Mouse (Mus musculus): ENCODE results near the gene Rph3al. TPM values are rescaled to one million over a fixed set of nuclear protein-coding genes. Genes with fewer than 3 reads are reported as not detected.

The Rph3al gene
- total RNA-seq, 1 experiment: 0.71 TPM

- no peak overlapping the region for H3K27ac ChIP-seq (ENCODE audit: insufficient read depth, low read depth, low read length, poor library complexity, severe bottlenecking)
- no peaks in the 10 kb centered on the region for H3K4me1 ChIP-seq (ENCODE audit: control insufficient read depth in 2 of 2, insufficient read depth in 2 of 2, low read length in 2 of 2, poor library complexity in 1 of 2)
- in situ Hi-C loops (cut with MboI; ENCODE audit: low sequenced_read_pairs in 2 of 2, unreplicated experiment in 2 of 2): no loop called here
- H3K9ac ChIP-seq (ENCODE audit: insufficient read depth, low read depth, low read length, poor library complexity, severe bottlenecking): no peak overlapping the region
- no peak for DNase-seq (ENCODE audit: low read depth, low spot score)
- TF ChIP-seq ZNF384 (IDR thresholded peaks at IDR 0.05; ENCODE audit: low read depth, low read length): no peak
- TF ChIP-seq ZC3H11A (IDR thresholded peaks at IDR 0.05; ENCODE audit: borderline replicate concordance, low read depth, low read length): no peak
- TF ChIP-seq CHD2 (IDR thresholded peaks at IDR 0.05; ENCODE audit: low read depth, low read length): no peak
- no peak for TF ChIP-seq HCFC1 (IDR thresholded peaks at IDR 0.05; ENCODE audit: borderline replicate concordance, insufficient read depth, low read length)
- no peak for TF ChIP-seq MAFK (IDR thresholded peaks at IDR 0.05; ENCODE audit: insufficient read depth, low read depth, low read length)
- no peak overlapping the region for H3K4me3 ChIP-seq (ENCODE audit: insufficient read depth in 1 of 2, low read depth in 1 of 2, low read length in 2 of 2, poor library complexity in 1 of 2, severe bottlenecking in 1 of 2)
- no peaks in the 10 kb centered on the region for H3K9me3 ChIP-seq (ENCODE audit: control insufficient read depth, insufficient read depth, low read depth, low read length)
- no peaks in the 10 kb centered on the region for H3K36me3 ChIP-seq (ENCODE audit: control insufficient read depth, insufficient read depth, low read length, poor library complexity, severe bottlenecking)
These were observed 127.7 kb downstream of the Rph3al start for GRCm38 (mm10) chr11:75810526-75810925.

DNA sequence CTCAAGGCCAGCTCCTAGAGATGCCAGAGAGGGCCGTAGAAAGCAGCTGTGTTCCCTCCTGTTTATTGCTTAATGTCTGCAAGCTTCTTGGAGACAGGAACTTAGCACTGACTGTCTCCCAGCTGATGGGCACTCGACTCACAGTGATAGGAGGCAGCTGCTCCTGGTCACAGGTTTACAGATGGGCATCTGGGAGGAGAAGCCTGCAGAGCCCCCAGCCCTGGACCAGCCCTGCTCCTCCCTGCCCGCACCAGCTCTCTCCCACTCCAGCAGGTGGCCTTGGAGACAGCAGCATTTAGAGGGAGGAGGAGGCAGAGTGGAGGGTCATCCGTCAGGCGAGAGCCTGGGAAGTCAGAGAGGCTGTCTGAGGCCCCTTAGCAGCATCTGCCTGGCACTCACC lies 130.7 kb downstream of the Rph3al start:
- Histone ChIP-seq H3K4me1 (ENCODE audit: control insufficient read depth in 2 of 2, insufficient read depth in 2 of 2, low read length in 2 of 2, poor library complexity in 1 of 2) (peaks cover 3% of the 10 kb centered on the region in 2 experiments; a peak in 2 of 4 replicates), H3K27ac (ENCODE audit: insufficient read depth, low read depth, low read length, poor library complexity, severe bottlenecking) (no peak overlapping the region), H3K4me3 (ENCODE audit: insufficient read depth in 1 of 2, low read depth in 1 of 2, low read length in 2 of 2, poor library complexity in 1 of 2, severe bottlenecking in 1 of 2) (no peak overlapping the region), H3K9ac (ENCODE audit: insufficient read depth, low read depth, low read length, poor library complexity, severe bottlenecking) (no peak overlapping the region), H3K9me3 (ENCODE audit: control insufficient read depth, insufficient read depth, low read depth, low read length) (no peaks in the 10 kb centered on the region), H3K36me3 (ENCODE audit: control insufficient read depth, insufficient read depth, low read length, poor library complexity, severe bottlenecking) (no peaks in the 10 kb centered on the region)
- no peak for DNase-seq (ENCODE audit: low read depth, low spot score)
- in situ Hi-C loops (cut with MboI; ENCODE audit: low sequenced_read_pairs in 2 of 2, unreplicated experiment in 2 of 2): no loop called here
- no peak for TF ChIP-seq HCFC1 (IDR thresholded peaks at IDR 0.05; ENCODE audit: borderline replicate concordance, insufficient read depth, low read length)
- no peak for TF ChIP-seq CHD2 (IDR thresholded peaks at IDR 0.05; ENCODE audit: low read depth, low read length)
- no peak for TF ChIP-seq ZNF384 (IDR thresholded peaks at IDR 0.05; ENCODE audit: low read depth, low read length)
- no peak for TF ChIP-seq MAFK (IDR thresholded peaks at IDR 0.05; ENCODE audit: insufficient read depth, low read depth, low read length)
- TF ChIP-seq ZC3H11A (IDR thresholded peaks at IDR 0.05; ENCODE audit: borderline replicate concordance, low read depth, low read length): no peak

- no peak for TF ChIP-seq ZC3H11A (IDR thresholded peaks at IDR 0.05; ENCODE audit: borderline replicate concordance, low read depth, low read length)
- no peak for TF ChIP-seq ZNF384 (IDR thresholded peaks at IDR 0.05; ENCODE audit: low read depth, low read length)
- no peak for TF ChIP-seq CHD2 (IDR thresholded peaks at IDR 0.05; ENCODE audit: low read depth, low read length)
- TF ChIP-seq HCFC1 (IDR thresholded peaks at IDR 0.05; ENCODE audit: borderline replicate concordance, insufficient read depth, low read length): no peak
- no peak for TF ChIP-seq MAFK (IDR thresholded peaks at IDR 0.05; ENCODE audit: insufficient read depth, low read depth, low read length)
- Histone ChIP-seq H3K4me1 (ENCODE audit: control insufficient read depth in 2 of 2, insufficient read depth in 2 of 2, low read length in 2 of 2, poor library complexity in 1 of 2) (peaks cover 7 to 20% of the 10 kb centered on the region in 2 experiments), H3K36me3 (ENCODE audit: control insufficient read depth, insufficient read depth, low read length, poor library complexity, severe bottlenecking) (no peaks in the 10 kb centered on the region), H3K4me3 (ENCODE audit: insufficient read depth in 1 of 2, low read depth in 1 of 2, low read length in 2 of 2, poor library complexity in 1 of 2, severe bottlenecking in 1 of 2) (no peak overlapping the region), H3K9me3 (ENCODE audit: control insufficient read depth, insufficient read depth, low read depth, low read length) (no peaks in the 10 kb centered on the region), H3K9ac (ENCODE audit: insufficient read depth, low read depth, low read length, poor library complexity, severe bottlenecking) (no peak overlapping the region), H3K27ac (ENCODE audit: insufficient read depth, low read depth, low read length, poor library complexity, severe bottlenecking) (no peak overlapping the region)
- DNase-seq (ENCODE audit: low read depth, low spot score): no peak
- in situ Hi-C loops (cut with MboI; ENCODE audit: low sequenced_read_pairs in 2 of 2, unreplicated experiment in 2 of 2): no loop called here
These were observed 136.3 kb downstream of the Rph3al start for GRCm38 (mm10) chr11:75801771-75802550.

DNA sequence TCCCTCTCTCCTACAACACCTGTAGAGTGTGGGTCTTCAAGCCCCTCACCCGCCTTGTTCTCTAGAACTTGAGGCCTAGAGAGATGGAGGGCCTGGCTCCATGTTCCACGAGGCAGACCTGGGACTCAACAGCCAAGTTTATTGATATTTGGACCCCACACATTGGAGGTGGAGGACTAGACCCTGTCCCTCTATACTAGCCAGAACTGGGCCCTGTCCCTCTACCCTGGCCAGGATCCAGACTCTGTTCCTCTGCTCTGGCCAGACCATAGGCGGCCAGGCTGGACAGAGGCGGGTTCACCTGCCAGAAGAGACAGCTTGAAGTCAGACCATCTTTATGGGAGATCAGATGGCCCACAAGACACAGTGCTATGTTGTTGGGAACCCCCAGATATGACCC lies 136.9 kb downstream of the Rph3al start:
- peaks cover 7 to 22% of the 10 kb centered on the region in 2 experiments for H3K4me1 ChIP-seq (ENCODE audit: control insufficient read depth in 2 of 2, insufficient read depth in 2 of 2, low read length in 2 of 2, poor library complexity in 1 of 2)
- no peak overlapping the region for H3K27ac ChIP-seq (ENCODE audit: insufficient read depth, low read depth, low read length, poor library complexity, severe bottlenecking)
- H3K4me3 ChIP-seq (ENCODE audit: insufficient read depth in 1 of 2, low read depth in 1 of 2, low read length in 2 of 2, poor library complexity in 1 of 2, severe bottlenecking in 1 of 2): no peak overlapping the region
- H3K9ac ChIP-seq (ENCODE audit: insufficient read depth, low read depth, low read length, poor library complexity, severe bottlenecking): no peak overlapping the region
- in situ Hi-C loops (cut with MboI; ENCODE audit: low sequenced_read_pairs in 2 of 2, unreplicated experiment in 2 of 2): no loop called here
- DNase-seq (ENCODE audit: low read depth, low spot score): no peak
- TF ChIP-seq ZC3H11A (IDR thresholded peaks at IDR 0.05; ENCODE audit: borderline replicate concordance, low read depth, low read length) (no peak), ZNF384 (IDR thresholded peaks at IDR 0.05; ENCODE audit: low read depth, low read length) (no peak), MAFK (IDR thresholded peaks at IDR 0.05; ENCODE audit: insufficient read depth, low read depth, low read length) (no peak), HCFC1 (IDR thresholded peaks at IDR 0.05; ENCODE audit: borderline replicate concordance, insufficient read depth, low read length) (no peak), CHD2 (IDR thresholded peaks at IDR 0.05; ENCODE audit: low read depth, low read length) (no peak)
- no peaks in the 10 kb centered on the region for H3K9me3 ChIP-seq (ENCODE audit: control insufficient read depth, insufficient read depth, low read depth, low read length)
- H3K36me3 ChIP-seq (ENCODE audit: control insufficient read depth, insufficient read depth, low read length, poor library complexity, severe bottlenecking): no peaks in the 10 kb centered on the region
